Mouse (Mus musculus): ENCODE results near the gene Pdcd7. TPM values are rescaled to one million over a fixed set of nuclear protein-coding genes. Genes with fewer than 3 reads are reported as not detected.

Pdcd7 gene
- polyA plus RNA-seq, 1 experiment from 2014 or later: 4.4 TPM

DNA sequence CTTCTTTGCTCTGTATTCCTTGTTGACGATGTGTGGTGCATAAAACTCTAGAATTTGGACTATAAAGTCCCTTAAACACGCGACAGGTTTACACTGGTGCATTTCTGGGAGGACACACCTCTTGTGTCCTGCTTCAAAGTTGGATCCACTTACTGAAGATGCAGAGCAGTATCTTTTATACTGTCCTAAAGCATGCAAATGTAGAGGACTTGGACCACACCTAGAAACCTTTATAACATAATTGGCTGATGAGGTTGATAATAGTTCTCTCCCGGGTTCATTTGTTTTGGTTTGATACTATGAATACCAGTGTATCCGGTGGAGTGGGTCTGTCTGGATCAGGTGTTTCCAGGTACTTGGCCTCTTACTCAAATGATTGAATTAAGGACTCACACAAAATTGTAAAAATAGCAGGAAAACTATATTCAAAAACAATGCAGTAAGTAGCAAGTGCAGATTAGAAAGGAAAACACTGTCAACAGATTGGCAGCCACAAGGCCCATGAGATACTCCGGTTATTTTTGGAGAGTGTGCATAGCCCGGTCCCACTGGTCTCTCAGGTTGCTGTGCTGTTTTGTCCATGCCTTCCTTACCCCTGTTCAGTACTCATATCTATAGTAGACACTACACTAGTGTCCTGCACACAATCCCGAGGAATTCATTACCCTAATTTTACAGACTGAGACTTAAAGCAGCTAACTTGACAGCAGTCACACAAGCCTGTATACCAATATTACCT is 1.4 kb downstream of the Pdcd7 start:
- no peak for DNase-seq
- no peaks in the 10 kb centered on the region for H3K27me3 ChIP-seq (ENCODE audit: insufficient read depth, low read length)
- 31% methylated on average over 8 of the region's 8 CpGs for WGBS (ENCODE audit: insufficient replicate concordance)

DNA sequence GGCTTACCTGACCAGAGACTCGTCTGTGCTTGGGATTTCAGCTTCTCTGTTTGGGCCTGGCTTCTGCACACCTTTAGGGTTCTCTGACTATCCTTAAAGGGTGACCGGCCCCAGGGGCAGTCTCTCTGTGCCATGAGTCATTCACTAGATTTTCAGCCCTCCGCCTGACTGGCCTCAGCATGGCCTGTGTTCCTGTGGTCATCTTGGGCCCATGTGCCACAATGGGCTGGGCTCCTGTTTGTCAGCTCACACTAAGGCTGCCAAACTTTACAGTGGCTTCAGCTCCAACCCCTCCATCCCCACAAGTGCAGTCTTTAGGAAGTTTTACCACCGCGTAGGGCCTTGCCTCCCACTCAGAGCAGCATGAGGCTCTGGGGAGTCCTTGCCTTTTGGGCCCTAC is 7.3 kb downstream of the Pdcd7 start:
- WGBS (ENCODE audit: insufficient replicate concordance): 85% methylated on average over 5 of the region's 5 CpGs
- no peaks in the 10 kb centered on the region for H3K27me3 ChIP-seq (ENCODE audit: insufficient read depth, low read length)
- no peak overlapping the region for H3K4me2 ChIP-seq (ENCODE audit: low read depth, low read length)
- H3K4me3 ChIP-seq (ENCODE audit: low read depth, low read length): no peak overlapping the region
- TF ChIP-seq EP300 (IDR thresholded peaks at IDR 0.05; ENCODE audit: low read depth) (no peak), CTCF (IDR thresholded peaks at IDR 0.05; ENCODE audit: low read depth) (no peak)
- DNase-seq: no peak
- peaks cover 38% of the 10 kb centered on the region for H3K36me3 ChIP-seq (replicated peaks; ENCODE audit: insufficient read depth, low read length)
- no peak for ATAC-seq
- H3K9ac ChIP-seq (replicated peaks): no peak overlapping the region; the same call in 1 of the 2 replicates
- H3K27ac ChIP-seq (ENCODE audit: low read depth): no peak overlapping the region
- peaks cover 9% of the 10 kb centered on the region for H3K4me1 ChIP-seq (ENCODE audit: insufficient read depth)
- no peaks in the 10 kb centered on the region for H3K9me3 ChIP-seq (ENCODE audit: low read length)

More for the DNA sequence above, 1.4 kb downstream of the Pdcd7 start:
- 0 out of 2 replicates have a peak, but pooled peaks have one; percentile 2 for ATAC-seq
- TF ChIP-seq EP300 (IDR thresholded peaks at IDR 0.05; ENCODE audit: low read depth) (no peak), CTCF (IDR thresholded peaks at IDR 0.05; ENCODE audit: low read depth) (no peak)
- Histone ChIP-seq H3K9ac (replicated peaks) (peak overlapping the region; percentile 92), H3K4me1 (ENCODE audit: insufficient read depth) (peaks cover 20% of the 10 kb centered on the region), H3K9me3 (ENCODE audit: low read length) (no peaks in the 10 kb centered on the region), H3K4me2 (ENCODE audit: low read depth, low read length) (peak overlapping the region; percentile 83), H3K36me3 (replicated peaks; ENCODE audit: insufficient read depth, low read length) (no peaks in the 10 kb centered on the region), H3K27ac (ENCODE audit: low read depth) (peak overlapping the region; percentile 98), H3K4me3 (ENCODE audit: low read depth, low read length) (peak overlapping the region; percentile 91)

DNA sequence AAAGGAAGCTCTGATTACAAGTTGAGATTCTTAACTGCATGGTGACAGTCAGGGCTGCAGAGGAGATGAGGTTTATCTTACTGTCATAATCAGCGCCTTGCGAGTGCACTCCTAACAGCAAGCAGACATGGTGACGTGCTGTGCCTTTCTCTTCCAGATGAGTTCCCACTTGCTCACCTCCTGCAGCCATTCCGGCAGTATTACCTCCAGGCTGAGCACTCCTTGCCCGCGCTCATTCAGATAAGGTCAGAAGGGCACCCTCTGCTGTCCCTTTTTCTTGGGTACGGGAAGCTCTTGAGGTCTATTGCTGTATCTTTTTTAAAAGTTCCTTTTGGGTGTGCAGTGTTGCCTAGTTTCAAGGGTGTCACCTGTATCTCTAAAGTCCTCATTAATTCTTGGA is 10.7 kb downstream of the Pdcd7 start:
- no peak for ATAC-seq
- DNase-seq: no peak
- Histone ChIP-seq H3K9me3 (ENCODE audit: low read length) (no peaks in the 10 kb centered on the region), H3K27me3 (ENCODE audit: insufficient read depth, low read length) (no peaks in the 10 kb centered on the region), H3K4me2 (ENCODE audit: low read depth, low read length) (no peak overlapping the region), H3K9ac (replicated peaks) (no peak overlapping the region), H3K27ac (ENCODE audit: low read depth) (no peak overlapping the region), H3K4me1 (ENCODE audit: insufficient read depth) (no peaks in the 10 kb centered on the region), H3K4me3 (ENCODE audit: low read depth, low read length) (no peak overlapping the region), H3K36me3 (replicated peaks; ENCODE audit: insufficient read depth, low read length) (peaks cover 64% of the 10 kb centered on the region)
- TF ChIP-seq EP300 (IDR thresholded peaks at IDR 0.05; ENCODE audit: low read depth) (no peak), CTCF (IDR thresholded peaks at IDR 0.05; ENCODE audit: low read depth) (no peak)
- WGBS (ENCODE audit: insufficient replicate concordance): 87% methylated on average over 7 of the region's 7 CpGs

DNA sequence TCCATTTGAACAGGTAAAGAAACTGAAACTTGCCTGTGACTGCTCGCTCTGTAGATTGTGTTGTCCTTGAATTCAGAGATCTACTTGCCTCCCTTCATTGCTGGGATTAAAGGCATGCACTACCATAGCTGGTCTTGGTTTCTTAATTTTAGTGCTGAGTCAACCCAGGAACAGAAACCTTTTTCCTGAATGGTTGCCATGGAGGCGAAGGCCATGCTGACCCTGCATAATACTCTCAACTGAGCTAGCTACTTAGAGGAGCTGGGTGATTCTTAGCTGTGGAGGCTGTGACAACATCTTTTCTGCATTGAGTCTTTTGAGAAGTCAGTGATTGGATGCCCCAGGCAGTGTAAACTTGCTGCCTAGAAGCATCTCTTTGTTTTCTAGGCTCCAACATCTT is 11.1 kb downstream of the Pdcd7 start:
- Histone ChIP-seq H3K4me1 (ENCODE audit: insufficient read depth) (no peaks in the 10 kb centered on the region), H3K27me3 (ENCODE audit: insufficient read depth, low read length) (no peaks in the 10 kb centered on the region), H3K9ac (replicated peaks) (no peak overlapping the region), H3K9me3 (ENCODE audit: low read length) (no peaks in the 10 kb centered on the region), H3K27ac (ENCODE audit: low read depth) (no peak overlapping the region), H3K36me3 (replicated peaks; ENCODE audit: insufficient read depth, low read length) (peaks cover 65% of the 10 kb centered on the region), H3K4me3 (ENCODE audit: low read depth, low read length) (no peak overlapping the region), H3K4me2 (ENCODE audit: low read depth, low read length) (no peak overlapping the region)
- 83% methylated on average over 2 of the region's 2 CpGs for WGBS (ENCODE audit: insufficient replicate concordance)
- DNase-seq: no peak
- ATAC-seq: no peak
- no peak for TF ChIP-seq EP300 (IDR thresholded peaks at IDR 0.05; ENCODE audit: low read depth)
- no peak for TF ChIP-seq CTCF (IDR thresholded peaks at IDR 0.05; ENCODE audit: low read depth)

DNA sequence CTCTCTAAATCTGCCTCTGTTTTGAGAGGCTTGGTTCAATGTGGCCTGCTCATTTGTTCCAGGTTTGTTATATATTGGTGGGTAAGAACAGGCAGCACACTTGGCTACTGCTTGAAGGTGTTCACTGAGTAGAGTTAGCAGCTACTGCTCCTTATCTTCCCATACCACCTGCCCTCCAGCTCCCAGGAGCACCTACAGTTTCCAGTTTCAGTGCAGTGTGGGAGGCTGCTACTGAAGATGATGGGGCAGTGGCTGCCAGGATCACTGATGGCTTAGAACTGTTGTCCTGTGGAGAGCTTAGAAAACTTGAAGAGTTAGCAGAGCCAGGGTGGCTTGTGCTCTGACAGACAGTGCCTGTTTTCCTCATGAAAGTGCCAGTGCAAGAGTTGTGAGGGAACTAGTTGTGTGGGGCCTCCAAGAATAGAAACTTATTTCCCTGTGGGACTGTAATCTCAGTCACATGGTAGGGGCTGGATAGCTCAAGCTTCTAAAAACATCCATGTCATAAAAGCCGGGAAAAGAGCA is 13.1 kb downstream of the Pdcd7 start:
- no peak for DNase-seq
- H3K4me2 ChIP-seq (ENCODE audit: low read depth, low read length): no peak overlapping the region
- H3K27ac ChIP-seq (ENCODE audit: low read depth): no peak overlapping the region
- ATAC-seq: peak; percentile 56
- no peaks in the 10 kb centered on the region for H3K9me3 ChIP-seq (ENCODE audit: low read length)
- WGBS (ENCODE audit: insufficient replicate concordance): 72% methylated on average over 1 of the region's 1 CpGs
- H3K9ac ChIP-seq (replicated peaks): no peak overlapping the region
- H3K36me3 ChIP-seq (replicated peaks; ENCODE audit: insufficient read depth, low read length): peaks cover 65% of the 10 kb centered on the region
- H3K4me3 ChIP-seq (ENCODE audit: low read depth, low read length): no peak overlapping the region
- no peaks in the 10 kb centered on the region for H3K27me3 ChIP-seq (ENCODE audit: insufficient read depth, low read length)
- TF ChIP-seq CTCF (IDR thresholded peaks at IDR 0.05; ENCODE audit: low read depth): no peak
- TF ChIP-seq EP300 (IDR thresholded peaks at IDR 0.05; ENCODE audit: low read depth): no peak
- no peaks in the 10 kb centered on the region for H3K4me1 ChIP-seq (ENCODE audit: insufficient read depth)

DNA sequence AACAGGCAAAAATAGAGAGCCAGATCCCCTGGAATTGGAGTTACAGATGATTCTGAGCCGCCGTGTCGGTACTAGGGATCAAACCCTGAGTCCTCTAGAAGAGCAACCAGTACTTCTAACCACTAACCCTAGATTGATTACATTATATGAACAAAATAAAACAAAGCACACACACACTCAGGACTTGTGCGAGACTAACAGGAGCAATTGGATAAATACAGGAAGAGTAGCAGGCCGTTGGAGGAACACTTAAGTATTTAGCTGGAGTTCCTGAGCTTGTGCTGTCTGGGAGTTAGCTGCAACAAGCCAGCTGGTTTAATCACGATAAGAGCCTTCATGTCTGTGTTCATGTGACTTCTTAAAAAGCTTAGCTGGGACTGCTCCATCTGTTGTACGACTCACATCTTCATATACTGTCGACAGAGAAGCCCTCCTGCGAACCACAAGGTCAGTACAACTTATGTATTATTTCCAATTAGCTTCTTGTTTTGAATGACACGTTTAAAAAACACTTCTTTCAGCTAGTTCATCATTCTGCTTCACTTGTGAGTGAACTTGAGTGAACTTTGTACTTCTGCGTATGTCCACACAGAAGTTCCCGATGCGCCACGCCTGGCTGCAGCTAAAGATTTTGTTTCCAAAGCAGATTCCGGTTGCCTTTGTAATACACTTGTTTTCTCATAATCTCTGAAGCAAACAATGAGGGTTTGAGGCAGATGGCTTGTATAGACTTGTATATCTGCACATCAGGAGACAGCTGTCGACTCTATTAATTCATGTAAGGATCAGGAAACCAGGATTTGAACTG is 14.9 kb downstream of the Pdcd7 start, which contains the start of gene Ubap1l:
Gene Ubap1l, plus strand, starts transcription at position 401 of the 808 bp plus-strand sequence.
- WGBS (ENCODE audit: insufficient replicate concordance): 78% methylated on average over 16 of the region's 16 CpGs
- DNase-seq (no peak), ATAC-seq (0 out of 2 replicates have a peak, but pooled peaks have one; percentile 17)
- H3K27me3 ChIP-seq (ENCODE audit: insufficient read depth, low read length): no peaks in the 10 kb centered on the region
- peak within 1 kb of the TSS; percentile 44; the same call in 1 of the 2 replicates for H3K27ac ChIP-seq (ENCODE audit: low read depth)
- peaks cover 51% of the 10 kb centered on the region for H3K36me3 ChIP-seq (replicated peaks; ENCODE audit: insufficient read depth, low read length)
- no peak within 1 kb of the TSS for H3K4me3 ChIP-seq (ENCODE audit: low read depth, low read length)
- H3K9me3 ChIP-seq (ENCODE audit: low read length): no peaks in the 10 kb centered on the region
- no peaks in the 10 kb centered on the region for H3K4me1 ChIP-seq (ENCODE audit: insufficient read depth)
- no peak within 1 kb of the TSS for H3K9ac ChIP-seq (replicated peaks)
- no peak within 1 kb of the TSS for H3K4me2 ChIP-seq (ENCODE audit: low read depth, low read length)
- no peak for TF ChIP-seq CTCF (IDR thresholded peaks at IDR 0.05; ENCODE audit: low read depth)
- no peak for TF ChIP-seq EP300 (IDR thresholded peaks at IDR 0.05; ENCODE audit: low read depth)

Data from liver, postnatal 0 days (tissue).